Mouse (Mus musculus) kidney, adult 18-20 months (tissue): ENCODE results near the gene Cfap44.
"Not testable (repeated sequence)": the region's sequence is repeated elsewhere in the genome, so short reads cannot be mapped to it uniquely, and the experiment has no call there.

Experiments used
- DNase-seq: peaks from one replicate; pipeline ENCODE4 v3.0.0; 2021

The Cfap44 gene

GRCm38 (mm10) chr16:44430021-44430420, 35.4 kb downstream of the Cfap44 start:
- no peak for DNase-seq

- DNase-seq = no peak
These were observed 40.3 kb downstream of the Cfap44 start for GRCm38 (mm10) chr16:44434931-44435330.

GRCm38 (mm10) chr16:44435481-44435880, 40.9 kb downstream of the Cfap44 start:
- DNase-seq = no peak

- not testable (repeated sequence) for DNase-seq
These were observed 47.3 kb downstream of the Cfap44 start for GRCm38 (mm10) chr16:44441913-44442312.

GRCm38 (mm10) chr16:44457858-44458257, 63.3 kb downstream of the Cfap44 start:
- no peak for DNase-seq

GRCm38 (mm10) chr16:44458826-44459225, 64.2 kb downstream of the Cfap44 start:
- no peak for DNase-seq

- no peak for DNase-seq
These were observed 66.3 kb downstream of the Cfap44 start for GRCm38 (mm10) chr16:44460922-44461321.

GRCm38 (mm10) chr16:44475281-44475680, 80.7 kb downstream of the Cfap44 start:
- DNase-seq = no peak

GRCm38 (mm10) chr16:44475682-44476375, 81.2 kb downstream of the Cfap44 start:
- no peak for DNase-seq

- no peak for DNase-seq
These were observed 84.2 kb downstream of the Cfap44 start for GRCm38 (mm10) chr16:44478767-44479166.

- no peak for DNase-seq
These were observed 85.3 kb downstream of the Cfap44 start for GRCm38 (mm10) chr16:44479852-44480251.

- no peak for DNase-seq
These were observed 86.0 kb downstream of the Cfap44 start for GRCm38 (mm10) chr16:44480616-44481015.

- DNase-seq = no peak
These were observed 87.3 kb downstream of the Cfap44 start for GRCm38 (mm10) chr16:44481599-44482593.

- peak; percentile 88 for DNase-seq
These were observed 89.5 kb downstream of the Cfap44 start for GRCm38 (mm10) chr16:44484079-44484478.

- no peak for DNase-seq
These were observed 90.2 kb downstream of the Cfap44 start for GRCm38 (mm10) chr16:44484831-44485230.

GRCm38 (mm10) chr16:44485691-44486090, 91.1 kb downstream of the Cfap44 start:
- DNase-seq = no peak

GRCm38 (mm10) chr16:44486612-44487011, 92.0 kb downstream of the Cfap44 start:
- no peak for DNase-seq

- DNase-seq = no peak
These were observed 92.6 kb downstream of the Cfap44 start for GRCm38 (mm10) chr16:44487194-44487593.

GRCm38 (mm10) chr16:44491051-44491450, 96.5 kb downstream of the Cfap44 start:
- no peak for DNase-seq

- no peak for DNase-seq
These were observed 97.6 kb downstream of the Cfap44 start for GRCm38 (mm10) chr16:44492151-44492550.

- DNase-seq = no peak
These were observed 98.1 kb downstream of the Cfap44 start for GRCm38 (mm10) chr16:44492706-44493105.

- no peak for DNase-seq
These were observed 99.3 kb downstream of the Cfap44 start for GRCm38 (mm10) chr16:44493868-44494267.

GRCm38 (mm10) chr16:44494441-44495108, 100.0 kb downstream of the Cfap44 start:
- DNase-seq = peak; percentile 34
